Mouse (Mus musculus) neural tube, embryonic 14.5 days (tissue): Measurements from ENCODE around the gene Slc6a6. TPM values are rescaled to one million over a fixed set of nuclear protein-coding genes. Genes with fewer than 3 reads are reported as not detected.

Source experiments
- ATAC-seq: fragments of 200-750 bp; cut with Nextera tagmentation; 2 replicates; pipeline ENCODE4 v1.8.0; 2017; ENCODE audit warnings: low read depth, mild to moderate bottlenecking, moderate TSS enrichment, moderate library complexity
- H3K27ac ChIP-seq: fragments of 300-500 bp; sonication (generic); 2 replicates; pipeline ENCODE4 v1.5.1; 2014; ENCODE audit warnings: low read depth, mild to moderate bottlenecking, control low read depth, low read length, moderate library complexity, mixed read lengths
- H3K27me3 ChIP-seq: fragments of 300-500 bp; sonication (generic); 2 replicates; pipeline ENCODE4 v1.6.1; 2014; ENCODE audit warnings: low read length; ENCODE audit not compliant: control insufficient read depth, insufficient read depth
- H3K36me3 ChIP-seq: fragments of 300-500 bp; sonication (generic); 2 replicates; pipeline ENCODE4 v1.6.1; 2014; ENCODE audit warnings: low read length, mixed read lengths; ENCODE audit not compliant: control insufficient read depth, insufficient read depth
- H3K4me1 ChIP-seq: fragments of 300-500 bp; sonication (generic); 2 replicates; pipeline ENCODE4 v1.6.1; 2014; ENCODE audit warnings: low read length; ENCODE audit not compliant: control insufficient read depth, insufficient read depth
- H3K4me2 ChIP-seq: fragments of 300-500 bp; sonication (generic); 2 replicates; pipeline ENCODE4 v1.6.1; 2014; ENCODE audit warnings: mild to moderate bottlenecking, low read depth, low read length, control low read depth
- H3K4me3 ChIP-seq: fragments of 300-500 bp; sonication (generic); 2 replicates; pipeline ENCODE4 v1.5.1; 2014; ENCODE audit warnings: low read depth, low read length, control low read depth, mixed read lengths
- H3K9ac ChIP-seq: fragments of 300-500 bp; sonication (generic); replicated peaks from 2 replicates; pipeline ENCODE4 v1.6.1; 2014; ENCODE audit warnings: low read depth, mild to moderate bottlenecking, control low read depth, low read length, mixed read lengths
- H3K9me3 ChIP-seq: fragments of 300-500 bp; sonication (generic); 2 replicates; pipeline ENCODE4 v1.6.1; 2016; ENCODE audit warnings: low read length; ENCODE audit not compliant: control insufficient read depth
- WGBS: fragments of 180-500 bp; shearing (Covaris S2); extraction: QIAGEN DNeasy Blood & Tissue Kit; methylation state at CpG from one replicate; pipeline ENCODE4 v1.1.7; 2014; 5-methylcytosine and 5-hydroxymethylcytosine counted together
- polyA plus RNA-seq: library from polyadenylated mRNA; unstranded; fragments of >200 nt; fragmentation: Nextera tagmentation; extraction: Ambion mirVana; gene quantifications from 2 replicates; pipeline ENCODE4 v1.2.1, GENCODE M21; 2014

Gene Slc6a6
- polyA plus RNA-seq, 1 experiment from 2014 or later: 100 TPM

DNA sequence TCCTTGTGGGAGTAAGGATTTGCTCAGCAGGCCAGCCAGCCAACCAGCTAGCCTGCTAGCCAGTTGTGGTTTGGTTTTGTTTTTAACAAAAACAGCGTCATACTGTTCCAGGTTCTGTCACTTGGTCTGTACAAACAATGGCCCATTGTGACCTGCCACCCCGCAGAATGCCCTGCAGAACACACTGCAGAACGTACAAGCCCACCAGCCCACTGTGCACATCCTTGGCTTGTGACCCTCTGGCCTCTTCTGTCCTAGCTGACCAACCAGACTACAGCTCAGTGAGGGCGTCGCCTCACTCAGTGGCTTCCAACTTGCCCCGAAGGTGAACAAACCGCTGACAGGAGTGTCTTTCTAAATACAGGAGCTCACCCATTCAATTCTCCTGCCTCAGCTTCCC, 6.4 kb downstream of the Slc6a6 start:
- Histone ChIP-seq H3K4me1 (peaks cover 24% of the 10 kb centered on the region), H3K4me3 (no peak overlapping the region), H3K27me3 (no peaks in the 10 kb centered on the region), H3K4me2 (no peak overlapping the region), H3K9me3 (no peaks in the 10 kb centered on the region), H3K9ac (no peak overlapping the region), H3K36me3 (peaks cover 3% of the 10 kb centered on the region), H3K27ac (no peak overlapping the region)
- ATAC-seq: no peak
- WGBS: 67% methylated on average over 7 of the region's 7 CpGs

DNA sequence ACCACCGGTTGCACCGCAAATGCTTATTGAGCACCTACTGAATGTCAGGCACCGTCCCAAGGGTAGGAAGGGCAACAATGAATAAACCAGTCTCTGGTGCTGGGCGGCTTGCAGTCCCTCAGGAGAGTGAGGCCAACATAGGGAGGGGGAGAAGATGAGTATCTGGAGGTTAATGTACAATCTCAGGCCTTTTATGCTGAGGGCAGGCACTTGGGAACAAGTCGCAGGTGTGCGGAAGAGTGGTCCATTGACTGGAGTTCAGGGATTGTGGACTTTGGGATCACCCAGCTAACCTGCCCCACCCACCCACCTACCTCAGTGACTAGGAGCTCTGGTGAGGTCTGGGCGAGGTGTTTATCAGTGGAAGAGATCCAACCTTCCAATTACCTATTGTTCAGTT, 6.8 kb downstream of the Slc6a6 start:
- H3K4me2 ChIP-seq: no peak overlapping the region
- 92% methylated on average over 7 of the region's 7 CpGs for WGBS
- no peak overlapping the region for H3K27ac ChIP-seq
- H3K4me1 ChIP-seq: peaks cover 22% of the 10 kb centered on the region
- H3K36me3 ChIP-seq: peaks cover 3% of the 10 kb centered on the region
- no peak for ATAC-seq
- H3K4me3 ChIP-seq: no peak overlapping the region
- H3K9ac ChIP-seq: no peak overlapping the region
- H3K27me3 ChIP-seq: no peaks in the 10 kb centered on the region
- H3K9me3 ChIP-seq: no peaks in the 10 kb centered on the region

DNA sequence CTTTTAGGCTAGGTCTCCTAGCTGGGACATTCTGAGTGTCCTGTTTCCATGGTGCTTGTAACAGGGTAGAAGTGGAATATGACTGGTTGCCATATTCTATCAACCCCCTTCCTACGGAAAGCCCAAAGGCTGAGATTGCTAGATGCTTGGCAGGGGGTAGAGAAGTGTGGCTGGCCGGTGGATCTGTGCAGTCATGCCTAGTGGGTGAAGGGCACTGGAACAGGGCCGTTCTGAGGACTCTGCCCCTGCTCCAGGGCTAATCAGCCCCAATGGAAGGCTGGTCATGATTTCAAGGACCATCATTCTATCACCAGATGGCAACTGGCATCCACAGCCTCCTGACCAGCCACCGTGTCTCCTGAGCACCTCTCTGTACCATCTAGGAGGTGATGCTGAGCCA, 7.7 kb downstream of the Slc6a6 start:
- H3K36me3 ChIP-seq: peaks cover 3% of the 10 kb centered on the region
- 86% methylated on average over 4 of the region's 4 CpGs for WGBS
- no peak overlapping the region for H3K4me2 ChIP-seq
- no peaks in the 10 kb centered on the region for H3K27me3 ChIP-seq
- no peaks in the 10 kb centered on the region for H3K9me3 ChIP-seq
- H3K4me1 ChIP-seq: peaks cover 13% of the 10 kb centered on the region
- H3K9ac ChIP-seq: no peak overlapping the region
- H3K27ac ChIP-seq: no peak overlapping the region
- H3K4me3 ChIP-seq: no peak overlapping the region
- ATAC-seq: no peak

DNA sequence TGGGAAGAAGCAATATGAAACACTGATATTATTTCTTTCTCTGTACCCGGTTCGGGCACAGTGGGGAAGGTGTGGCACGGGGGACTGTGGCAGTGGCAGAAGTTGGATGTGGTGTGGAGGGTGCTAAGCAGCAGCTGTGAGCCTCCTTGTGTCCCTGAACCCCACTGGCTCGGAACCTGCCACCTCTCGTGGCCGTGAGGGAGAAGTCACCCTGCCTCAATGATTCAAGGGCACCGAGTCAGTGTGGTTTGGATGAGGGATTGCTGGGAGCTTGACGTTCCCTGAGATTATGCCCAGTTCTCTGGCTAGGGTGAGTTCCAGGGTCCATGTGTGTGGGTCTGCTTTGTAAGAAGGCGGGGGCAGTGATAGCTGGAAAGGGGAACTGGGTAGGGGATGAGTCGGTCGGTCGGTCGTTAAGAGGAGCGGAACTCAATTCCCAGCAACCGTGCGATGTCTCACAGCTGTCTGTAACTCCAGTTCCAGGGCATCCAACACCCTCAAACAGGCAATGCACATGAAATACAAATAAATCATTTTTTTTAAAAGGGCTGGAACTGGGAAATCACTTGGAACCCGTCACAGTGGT, 9.5 kb downstream of the Slc6a6 start:
- no peak for ATAC-seq
- Histone ChIP-seq H3K36me3 (peaks cover 3% of the 10 kb centered on the region), H3K9me3 (no peaks in the 10 kb centered on the region), H3K27me3 (no peaks in the 10 kb centered on the region), H3K27ac (no peak overlapping the region), H3K4me1 (peaks cover 7% of the 10 kb centered on the region), H3K4me3 (no peak overlapping the region), H3K9ac (no peak overlapping the region), H3K4me2 (no peak overlapping the region)
- WGBS: 84% methylated on average over 17 of the region's 17 CpGs

DNA sequence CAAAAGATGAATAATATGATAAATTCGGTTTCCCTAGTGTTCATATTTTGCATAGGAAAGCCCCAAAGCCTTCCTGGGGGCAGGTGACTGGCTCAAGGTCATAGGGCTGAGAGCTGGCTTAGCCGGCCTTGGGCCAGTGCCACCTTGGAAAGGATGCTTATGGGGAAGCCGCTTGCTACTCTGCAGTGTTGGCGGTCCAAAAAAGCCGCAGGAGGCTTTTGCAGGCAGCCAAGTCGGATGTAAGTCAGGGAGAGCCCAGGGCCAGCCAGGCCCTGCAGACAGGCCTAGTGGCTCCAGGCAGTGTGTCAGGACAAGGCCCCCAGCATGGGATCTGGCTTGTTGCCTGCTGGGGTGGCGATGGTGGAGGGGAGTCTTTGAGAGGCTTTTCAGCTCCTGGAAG, 10.8 kb downstream of the Slc6a6 start:
- H3K9ac ChIP-seq: no peak overlapping the region
- 57% methylated on average over 7 of the region's 7 CpGs for WGBS
- peaks cover 2% of the 10 kb centered on the region; the same call in 1 of the 2 replicates for H3K4me1 ChIP-seq
- peak; percentile 25; the same call in 1 of the 2 replicates for ATAC-seq
- no peak overlapping the region for H3K4me2 ChIP-seq
- peaks cover 3% of the 10 kb centered on the region for H3K36me3 ChIP-seq
- no peak overlapping the region for H3K4me3 ChIP-seq
- no peaks in the 10 kb centered on the region for H3K27me3 ChIP-seq
- H3K9me3 ChIP-seq: no peaks in the 10 kb centered on the region
- H3K27ac ChIP-seq: no peak overlapping the region

DNA sequence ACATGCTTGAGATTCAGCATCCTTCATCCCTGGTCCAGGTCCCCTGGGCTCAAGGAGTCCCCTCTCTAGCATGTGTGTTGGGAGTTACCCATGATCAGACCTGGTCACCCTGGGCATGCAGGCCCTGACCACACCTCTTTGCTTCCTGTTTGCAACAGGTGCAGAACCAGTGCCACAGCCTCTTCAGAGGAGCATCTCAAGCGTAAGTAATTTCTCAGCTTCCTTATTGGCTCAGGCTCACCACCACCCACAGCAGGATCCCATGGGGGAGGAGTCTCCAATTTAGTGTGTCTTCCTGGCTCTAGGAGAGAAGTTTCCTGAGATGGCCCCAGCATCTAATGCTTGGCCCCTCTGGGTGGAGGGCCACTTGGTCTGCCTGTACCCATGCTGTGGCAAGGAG, 15.0 kb downstream of the Slc6a6 start:
- Histone ChIP-seq H3K27ac (no peak overlapping the region), H3K36me3 (peaks cover 8% of the 10 kb centered on the region; the same call in 1 of the 2 replicates), H3K4me2 (no peak overlapping the region), H3K9ac (no peak overlapping the region), H3K9me3 (no peaks in the 10 kb centered on the region), H3K4me3 (no peak overlapping the region), H3K27me3 (no peaks in the 10 kb centered on the region), H3K4me1 (no peaks in the 10 kb centered on the region)
- no peak for ATAC-seq
- 75% methylated on average over 1 of the region's 1 CpGs for WGBS

DNA sequence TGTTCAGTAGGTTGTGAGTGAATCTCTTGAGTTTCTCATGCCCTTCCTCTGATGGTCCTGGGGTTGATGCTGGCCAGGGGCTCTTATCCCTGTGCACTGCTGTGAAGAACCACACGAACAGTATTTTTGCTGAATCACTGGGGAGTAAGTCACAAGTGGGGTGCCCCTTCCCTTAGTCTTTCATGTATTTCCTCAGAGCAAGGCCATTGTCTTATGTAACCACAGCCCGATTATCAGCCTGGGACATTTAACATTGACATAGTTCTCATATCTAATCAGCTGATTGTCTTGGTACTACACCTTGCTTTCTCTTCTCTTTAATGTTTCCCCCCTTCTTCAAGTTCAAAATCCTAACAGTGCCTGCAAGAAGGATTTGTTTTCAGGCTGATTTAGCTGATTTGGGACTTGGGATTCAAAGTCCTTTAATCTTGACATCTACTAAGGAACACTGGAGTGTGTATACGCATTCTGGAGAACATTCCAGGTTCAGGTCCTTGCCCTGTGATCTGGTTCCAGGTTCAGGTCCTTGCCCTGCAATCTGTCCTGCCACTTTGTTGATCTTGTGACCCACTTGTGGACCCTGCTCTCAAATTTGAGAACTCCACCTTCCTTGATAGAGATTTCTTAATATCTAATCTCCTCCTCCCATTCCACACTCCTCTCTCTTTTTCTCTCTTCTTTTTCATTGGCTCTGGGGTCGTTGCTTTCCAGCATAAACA, 15.8 kb downstream of the Slc6a6 start:
- H3K27me3 ChIP-seq: no peaks in the 10 kb centered on the region
- H3K9me3 ChIP-seq: no peaks in the 10 kb centered on the region
- H3K4me3 ChIP-seq: no peak overlapping the region
- H3K27ac ChIP-seq: no peak overlapping the region
- no peak for ATAC-seq
- WGBS: 92% methylated on average over 4 of the region's 4 CpGs
- H3K4me1 ChIP-seq: no peaks in the 10 kb centered on the region
- no peak overlapping the region for H3K4me2 ChIP-seq
- no peak overlapping the region for H3K9ac ChIP-seq
- H3K36me3 ChIP-seq: peaks cover 8% of the 10 kb centered on the region; the same call in 1 of the 2 replicates

DNA sequence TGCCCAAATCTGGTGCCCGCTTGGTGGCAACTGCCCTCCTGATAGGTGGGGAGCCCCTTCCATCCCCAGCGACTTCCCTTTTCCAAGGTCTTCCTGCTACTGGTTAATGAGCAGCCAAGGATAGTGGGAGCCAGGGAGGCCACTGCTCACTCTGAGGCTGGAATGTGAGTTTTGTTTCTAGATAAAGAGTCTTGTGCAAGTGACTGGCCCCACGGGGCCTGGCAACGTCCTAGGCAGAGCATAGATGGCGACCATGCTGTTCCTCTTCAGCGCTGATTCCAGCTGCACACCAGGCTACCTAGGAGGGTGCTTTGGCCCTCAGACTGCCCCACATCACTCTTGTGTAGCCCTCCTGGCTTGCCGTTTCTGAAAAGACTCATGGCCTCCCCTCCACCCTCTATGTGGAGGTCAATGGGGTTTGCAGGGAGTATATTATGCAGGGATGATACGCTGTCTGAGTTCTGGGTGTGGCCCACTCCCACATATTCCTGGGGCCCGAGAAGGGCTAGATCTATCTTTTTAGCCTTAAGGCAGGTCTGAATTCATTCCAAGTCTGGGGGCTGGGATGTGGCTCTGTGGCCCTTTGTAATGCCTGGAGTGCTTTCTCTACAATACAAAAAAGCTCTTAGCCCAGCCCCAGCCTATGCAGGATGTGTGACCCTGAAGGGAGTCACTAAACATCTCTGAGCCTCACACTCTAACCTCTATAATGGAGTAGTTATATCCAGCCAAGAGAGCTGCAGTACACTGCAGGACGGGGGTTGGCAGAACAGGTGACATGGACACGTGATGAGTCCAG, 17.2 kb downstream of the Slc6a6 start:
- Histone ChIP-seq H3K27ac (no peak overlapping the region), H3K36me3 (peaks cover 8% of the 10 kb centered on the region; the same call in 1 of the 2 replicates), H3K9me3 (no peaks in the 10 kb centered on the region), H3K4me2 (no peak overlapping the region), H3K27me3 (no peaks in the 10 kb centered on the region), H3K4me1 (no peaks in the 10 kb centered on the region), H3K4me3 (no peak overlapping the region), H3K9ac (no peak overlapping the region)
- WGBS: 83% methylated on average over 11 of the region's 11 CpGs
- ATAC-seq: no peak

DNA sequence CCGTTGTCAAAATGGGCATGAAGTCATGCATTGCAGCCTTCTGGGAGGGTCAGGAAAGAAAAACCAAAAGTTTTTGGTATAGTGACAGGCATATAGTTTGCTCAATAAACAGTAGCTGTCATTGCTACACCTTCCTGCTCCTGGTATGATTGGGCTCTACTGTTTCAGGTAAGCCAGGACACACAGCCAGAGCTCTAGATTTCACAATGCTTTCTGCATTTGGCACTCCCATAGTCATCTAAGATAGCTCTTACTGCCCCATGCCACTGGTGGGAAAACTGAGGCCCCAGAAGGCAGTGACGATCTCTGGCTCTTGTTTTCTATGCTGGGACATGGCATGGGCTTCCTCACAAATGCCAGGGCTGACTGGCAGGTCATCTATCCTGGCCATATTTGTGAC, 19.6 kb downstream of the Slc6a6 start:
- 100% methylated on average over 2 of the region's 2 CpGs for WGBS
- H3K27me3 ChIP-seq: no peaks in the 10 kb centered on the region
- peaks cover 8% of the 10 kb centered on the region; the same call in 1 of the 2 replicates for H3K36me3 ChIP-seq
- H3K9ac ChIP-seq: no peak overlapping the region
- ATAC-seq: no peak
- H3K4me2 ChIP-seq: no peak overlapping the region
- no peak overlapping the region for H3K4me3 ChIP-seq
- peaks cover 8% of the 10 kb centered on the region; the same call in 1 of the 2 replicates for H3K4me1 ChIP-seq
- H3K27ac ChIP-seq: no peak overlapping the region
- no peaks in the 10 kb centered on the region for H3K9me3 ChIP-seq
